Mouse (Mus musculus) cerebellum, adult 2 months (tissue): ENCODE measurements around the gene Ankrd13d.

Experiments used
- CTCF ChIP-seq: fragments of 200-500 bp; IDR thresholded peaks from 2 replicates; pipeline ENCODE4 v1.5.1; 2011; ENCODE audit warnings: low read depth, mild to moderate bottlenecking, control low read depth, low read length, moderate library complexity, borderline replicate concordance; ENCODE audit not compliant: insufficient read depth
- POLR2A ChIP-seq: fragments of 200-500 bp; IDR thresholded peaks from 2 replicates; pipeline ENCODE4 v1.6.1; 2011; ENCODE audit warnings: low read length, control low read depth, borderline replicate concordance; ENCODE audit not compliant: insufficient read depth

GRCm38 (mm10) chr19:4280425-4280824 lies 2.5 kb downstream of the Ankrd13d start:
- TF ChIP-seq CTCF (no peak), POLR2A (no peak)
